Mouse (Mus musculus) liver, postnatal 0 days (tissue): ENCODE data around the gene Kif14.

Experiments used
- CTCF ChIP-seq: sonication (generic); IDR thresholded peaks from 2 replicates; pipeline ENCODE4 v1.5.1; 2016; ENCODE audit warnings: antibody characterized with exemption, low read depth
- EP300 ChIP-seq: IDR thresholded peaks from 2 replicates; pipeline ENCODE4 v1.6.1; 2016; ENCODE audit warnings: antibody characterized with exemption, low read depth, mild to moderate bottlenecking

GRCm38 (mm10) chr1:136462443-136462842 lies 3.7 kb upstream of the Kif14 start:
- TF ChIP-seq CTCF (no peak), EP300 (no peak)
